Mouse (Mus musculus): ENCODE measurements around the gene Scimp.

- TF ChIP-seq CTCF (IDR thresholded peaks at IDR 0.05; ENCODE audit: extremely low read depth, insufficient read depth, low read length) (no peak), POLR2A (IDR thresholded peaks at IDR 0.05; ENCODE audit: extremely low read depth, insufficient read depth, low read length) (no peak)
These were observed 48.8 kb downstream of the Scimp start for GRCm38 (mm10) chr11:70763582-70763935.

Measured in cortical plate, adult 2 months (tissue).